Mouse (Mus musculus) olfactory bulb, adult 2 months (tissue): ENCODE results near the gene Mob3b. TPM values are rescaled to one million over a fixed set of nuclear protein-coding genes. Genes with fewer than 3 reads are reported as not detected.

Source experiments
- H3K27ac ChIP-seq: fragments of 200-500 bp; 2 replicates; pipeline ENCODE4 v1.5.1; 2012; ENCODE audit warnings: low read depth, low read length; ENCODE audit not compliant: insufficient read depth
- H3K4me1 ChIP-seq: fragments of 200-500 bp; 2 replicates; pipeline ENCODE4 v1.6.1; 2012; ENCODE audit warnings: low read length; ENCODE audit not compliant: control insufficient read depth, insufficient read depth
- H3K4me3 ChIP-seq: fragments of 200-500 bp; 2 replicates; pipeline ENCODE4 v1.5.1; 2012; ENCODE audit warnings: mild to moderate bottlenecking, low read depth, low read length, moderate library complexity; ENCODE audit not compliant: insufficient read depth
- CTCF ChIP-seq: fragments of 200-500 bp; IDR thresholded peaks from 2 replicates; pipeline ENCODE4 v1.5.1; 2012; ENCODE audit warnings: low read depth, mild to moderate bottlenecking, low read length, moderate library complexity; ENCODE audit not compliant: insufficient read depth
- POLR2A ChIP-seq: fragments of 200-500 bp; IDR thresholded peaks from 2 replicates; pipeline ENCODE4 v1.6.1; 2012; ENCODE audit warnings: mild to moderate bottlenecking, low read depth, low read length, moderate library complexity; ENCODE audit not compliant: insufficient read depth
- WGBS: fragments of 180-500 bp; shearing (Covaris S2); methylation state at CpG from one replicate; pipeline ENCODE4 v1.1.7; 2018; 5-methylcytosine and 5-hydroxymethylcytosine counted together
- polyA plus RNA-seq: library from polyadenylated mRNA; stranded (reverse); fragments of >200 nt; gene quantifications from 2 replicates; pipeline ENCODE4 v1.2.4, GENCODE M21; 2012; ENCODE audit warnings: low replicate concordance; ENCODE audit not compliant: missing spikeins, insufficient read depth, insufficient read length

Gene Mob3b
- polyA plus RNA-seq, 1 experiment, result not detected

- H3K4me3 ChIP-seq, result no peak overlapping the region
- 70% methylated on average over 8 of the region's 8 CpGs for WGBS
- no peak for TF ChIP-seq CTCF
- TF ChIP-seq POLR2A, result no peak
- peaks cover 2% of the 10 kb centered on the region; the same call in 1 of the 2 replicates for H3K4me1 ChIP-seq
- H3K27ac ChIP-seq, result no peak overlapping the region
Measured at GRCm38 (mm10) chr4:34981301-34982172, 175.7 kb downstream of the Mob3b start.

- Histone ChIP-seq H3K27ac (no peak overlapping the region), H3K4me3 (no peak overlapping the region), H3K4me1 (peaks cover 2% of the 10 kb centered on the region; the same call in 1 of the 2 replicates)
- TF ChIP-seq POLR2A (no peak), CTCF (no peak)
- 65% methylated on average over 8 of the region's 8 CpGs for WGBS
Measured at GRCm38 (mm10) chr4:34980461-34981039, 176.7 kb downstream of the Mob3b start.

- H3K27ac ChIP-seq, result no peak overlapping the region
- TF ChIP-seq POLR2A (no peak), CTCF (no peak)
- peaks cover 2% of the 10 kb centered on the region; the same call in 1 of the 2 replicates for H3K4me1 ChIP-seq
- 83% methylated on average over 4 of the region's 4 CpGs for WGBS
- no peak overlapping the region for H3K4me3 ChIP-seq
Measured at GRCm38 (mm10) chr4:34976916-34977702, 180.2 kb downstream of the Mob3b start.

GRCm38 (mm10) chr4:34976331-34976778, 180.9 kb downstream of the Mob3b start:
- Histone ChIP-seq H3K27ac (no peak overlapping the region), H3K4me3 (no peak overlapping the region), H3K4me1 (no peaks in the 10 kb centered on the region)
- TF ChIP-seq CTCF, result no peak
- TF ChIP-seq POLR2A, result no peak
- WGBS, result 51% methylated on average over 13 of the region's 13 CpGs

GRCm38 (mm10) chr4:34974795-34975194, 182.5 kb downstream of the Mob3b start:
- Histone ChIP-seq H3K4me1 (no peaks in the 10 kb centered on the region), H3K4me3 (no peak overlapping the region), H3K27ac (no peak overlapping the region)
- TF ChIP-seq POLR2A (no peak), CTCF (no peak)
- WGBS, result 95% methylated on average over 5 of the region's 5 CpGs

GRCm38 (mm10) chr4:34967541-34967940, 189.7 kb downstream of the Mob3b start:
- Histone ChIP-seq H3K4me1 (peaks cover 15% of the 10 kb centered on the region), H3K4me3 (no peak overlapping the region), H3K27ac (no peak overlapping the region)
- 89% methylated on average over 6 of the region's 6 CpGs for WGBS
- TF ChIP-seq CTCF (no peak), POLR2A (no peak)

GRCm38 (mm10) chr4:34966336-34966957, 190.8 kb downstream of the Mob3b start:
- Histone ChIP-seq H3K4me3 (no peak overlapping the region), H3K27ac (no peak overlapping the region), H3K4me1 (peaks cover 15% of the 10 kb centered on the region)
- 60% methylated on average over 8 of the region's 8 CpGs for WGBS
- TF ChIP-seq POLR2A (no peak), CTCF (no peak)

- Histone ChIP-seq H3K4me1 (peaks cover 17% of the 10 kb centered on the region), H3K27ac (no peak overlapping the region), H3K4me3 (no peak overlapping the region)
- no peak for TF ChIP-seq CTCF
- TF ChIP-seq POLR2A, result no peak
- 58% methylated on average over 10 of the region's 10 CpGs for WGBS
Measured at GRCm38 (mm10) chr4:34964906-34965305, 192.4 kb downstream of the Mob3b start.
